Mouse (Mus musculus) liver, embryonic 16.5 days (tissue): Measurements from ENCODE around the gene Grifin. TPM values are rescaled to one million over a fixed set of nuclear protein-coding genes. Genes with fewer than 3 reads are reported as not detected.
A peak's percentile ranks its signal among the peaks of the same experiment; 100 is the strongest.

ENCODE experiments used
- ATAC-seq: fragments of 200-750 bp; cut with Nextera tagmentation; 2 replicates; pipeline ENCODE4 v1.8.0; 2017; ENCODE audit warnings: low read depth, mild to moderate bottlenecking, moderate number of reproducible peaks, moderate library complexity
- H3K27ac ChIP-seq: fragments of 300-500 bp; sonication (generic); 2 replicates; pipeline ENCODE4 v1.5.1; 2014; ENCODE audit warnings: mild to moderate bottlenecking, low read length
- H3K27me3 ChIP-seq: fragments of 300-500 bp; sonication (generic); 2 replicates; pipeline ENCODE4 v1.6.1; 2014; ENCODE audit warnings: low read depth, low read length, mixed read lengths; ENCODE audit not compliant: control insufficient read depth, insufficient read depth
- H3K36me3 ChIP-seq: fragments of 300-500 bp; sonication (generic); 2 replicates; pipeline ENCODE4 v1.6.1; 2014; ENCODE audit warnings: mild to moderate bottlenecking; ENCODE audit not compliant: control insufficient read depth, insufficient read depth
- H3K4me1 ChIP-seq: fragments of 300-500 bp; sonication (generic); 2 replicates; pipeline ENCODE4 v1.6.1; 2014; ENCODE audit warnings: low read depth, low read length, mixed read lengths; ENCODE audit not compliant: control insufficient read depth
- H3K4me2 ChIP-seq: fragments of 300-500 bp; sonication (generic); 2 replicates; pipeline ENCODE4 v1.6.1; 2014; ENCODE audit warnings: low read depth, low read length, mixed read lengths
- H3K4me3 ChIP-seq: fragments of 300-500 bp; sonication (generic); 2 replicates; pipeline ENCODE4 v1.5.1; 2014; ENCODE audit warnings: low read depth, mild to moderate bottlenecking, low read length
- H3K9ac ChIP-seq: fragments of 300-500 bp; sonication (generic); 2 replicates; pipeline ENCODE4 v1.6.1; 2014; ENCODE audit warnings: low read depth, low read length
- H3K9me3 ChIP-seq: fragments of 300-500 bp; sonication (generic); replicated peaks from 2 replicates; pipeline ENCODE4 v1.6.1; 2016; ENCODE audit warnings: low read length; ENCODE audit not compliant: control insufficient read depth
- WGBS: fragments of 180-500 bp; shearing (Covaris S2); extraction: QIAGEN DNeasy Blood & Tissue Kit; methylation state at CpG from one replicate; pipeline ENCODE4 v1.1.7; 2014; ENCODE audit not compliant: insufficient replicate concordance; 5-methylcytosine and 5-hydroxymethylcytosine counted together
- polyA plus RNA-seq: library from polyadenylated mRNA; unstranded; fragments of >200 nt; fragmentation: Nextera tagmentation; extraction: Ambion mirVana; gene quantifications from 2 replicates; pipeline ENCODE4 v1.2.1, GENCODE M21; 2015

Gene Grifin
- polyA plus RNA-seq, 1 experiment from 2014 or later: 0.59 TPM

GRCm38 (mm10) chr5:140597787-140598186 lies 32.9 kb upstream of the Grifin start:
- Histone ChIP-seq H3K4me1 (peaks cover 47% of the 10 kb centered on the region), H3K4me3 (no peak overlapping the region), H3K27ac (peak overlapping the region; percentile 88), H3K4me2 (peak overlapping the region; percentile 70), H3K9ac (no peak overlapping the region), H3K9me3 (no peaks in the 10 kb centered on the region), H3K27me3 (no peaks in the 10 kb centered on the region; the same call in 1 of the 2 replicates), H3K36me3 (no peaks in the 10 kb centered on the region)
- 37% methylated on average over 4 of the region's 4 CpGs for WGBS
- no peak for ATAC-seq

- Histone ChIP-seq H3K4me2 (peak overlapping the region; percentile 70), H3K4me3 (peak overlapping the region; percentile 42), H3K9me3 (no peaks in the 10 kb centered on the region), H3K4me1 (peaks cover 47% of the 10 kb centered on the region), H3K27me3 (no peaks in the 10 kb centered on the region; the same call in 1 of the 2 replicates), H3K9ac (peak overlapping the region; percentile 67), H3K36me3 (no peaks in the 10 kb centered on the region), H3K27ac (peak overlapping the region; percentile 88)
- WGBS: 9% methylated on average over 18 of the region's 18 CpGs
- peak; percentile 89 for ATAC-seq
Observed at GRCm38 (mm10) chr5:140596927-140597588, 32.2 kb upstream of the Grifin start.

GRCm38 (mm10) chr5:140596426-140596825 lies 31.6 kb upstream of the Grifin start:
- Histone ChIP-seq H3K27ac (peak overlapping the region; percentile 88), H3K27me3 (no peaks in the 10 kb centered on the region), H3K36me3 (no peaks in the 10 kb centered on the region), H3K9ac (peak overlapping the region; percentile 67), H3K4me3 (peak overlapping the region; percentile 42), H3K4me2 (peak overlapping the region; percentile 70), H3K9me3 (no peaks in the 10 kb centered on the region), H3K4me1 (peaks cover 47% of the 10 kb centered on the region)
- 8% methylated on average over 3 of the region's 3 CpGs for WGBS
- peak; percentile 66 for ATAC-seq

- Histone ChIP-seq H3K9ac (no peak overlapping the region), H3K9me3 (no peaks in the 10 kb centered on the region), H3K27ac (peak overlapping the region; percentile 2; the same call in 1 of the 2 replicates), H3K4me1 (peaks cover 47% of the 10 kb centered on the region), H3K36me3 (no peaks in the 10 kb centered on the region), H3K27me3 (no peaks in the 10 kb centered on the region), H3K4me2 (no peak overlapping the region), H3K4me3 (no peak overlapping the region)
- WGBS: 39% methylated on average over 5 of the region's 5 CpGs
- ATAC-seq: no peak
Observed at GRCm38 (mm10) chr5:140594846-140595245, 30.0 kb upstream of the Grifin start.

GRCm38 (mm10) chr5:140589082-140589774 lies 24.4 kb upstream of the Grifin start:
- Histone ChIP-seq H3K27me3 (no peaks in the 10 kb centered on the region), H3K27ac (no peak overlapping the region), H3K4me1 (peaks cover 9% of the 10 kb centered on the region), H3K36me3 (no peaks in the 10 kb centered on the region), H3K9me3 (no peaks in the 10 kb centered on the region), H3K9ac (no peak overlapping the region), H3K4me2 (no peak overlapping the region), H3K4me3 (no peak overlapping the region)
- ATAC-seq: no peak
- 63% methylated on average over 16 of the region's 16 CpGs for WGBS

GRCm38 (mm10) chr5:140583732-140584368 lies 19.0 kb upstream of the Grifin start:
- H3K9me3 ChIP-seq: no peaks in the 10 kb centered on the region
- no peak for ATAC-seq
- H3K4me1 ChIP-seq: no peaks in the 10 kb centered on the region
- no peak overlapping the region for H3K4me3 ChIP-seq
- 65% methylated on average over 6 of the region's 6 CpGs for WGBS
- H3K36me3 ChIP-seq: no peaks in the 10 kb centered on the region
- no peak overlapping the region for H3K9ac ChIP-seq
- no peak overlapping the region for H3K4me2 ChIP-seq
- H3K27ac ChIP-seq: no peak overlapping the region
- H3K27me3 ChIP-seq: no peaks in the 10 kb centered on the region

GRCm38 (mm10) chr5:140582995-140583731 lies 18.3 kb upstream of the Grifin start:
- WGBS: 55% methylated on average over 8 of the region's 8 CpGs
- H3K9me3 ChIP-seq: no peaks in the 10 kb centered on the region

GRCm38 (mm10) chr5:140581569-140581968 lies 16.7 kb upstream of the Grifin start:
- no peaks in the 10 kb centered on the region for H3K4me1 ChIP-seq
- no peaks in the 10 kb centered on the region for H3K9me3 ChIP-seq
- no peak overlapping the region for H3K9ac ChIP-seq
- no peak overlapping the region for H3K4me2 ChIP-seq
- H3K36me3 ChIP-seq: no peaks in the 10 kb centered on the region
- H3K27ac ChIP-seq: no peak overlapping the region
- WGBS: 19% methylated on average over 5 of the region's 5 CpGs
- H3K4me3 ChIP-seq: no peak overlapping the region
- ATAC-seq: 0 out of 2 replicates have a peak, but pooled peaks have one; percentile 9
- H3K27me3 ChIP-seq: no peaks in the 10 kb centered on the region

More at GRCm38 (mm10) chr5:140582995-140583731, 18.3 kb upstream of the Grifin start:
- H3K4me1 ChIP-seq: no peaks in the 10 kb centered on the region
- H3K4me2 ChIP-seq: no peak overlapping the region
- H3K36me3 ChIP-seq: no peaks in the 10 kb centered on the region
- H3K9ac ChIP-seq: no peak overlapping the region
- no peak; the same call in 1 of the 2 replicates for ATAC-seq
- H3K27me3 ChIP-seq: no peaks in the 10 kb centered on the region
- no peak overlapping the region for H3K27ac ChIP-seq
- no peak overlapping the region for H3K4me3 ChIP-seq
